8 mouse cellular contexts compared by ENCODE assay signal in the genomic region with DNA sequence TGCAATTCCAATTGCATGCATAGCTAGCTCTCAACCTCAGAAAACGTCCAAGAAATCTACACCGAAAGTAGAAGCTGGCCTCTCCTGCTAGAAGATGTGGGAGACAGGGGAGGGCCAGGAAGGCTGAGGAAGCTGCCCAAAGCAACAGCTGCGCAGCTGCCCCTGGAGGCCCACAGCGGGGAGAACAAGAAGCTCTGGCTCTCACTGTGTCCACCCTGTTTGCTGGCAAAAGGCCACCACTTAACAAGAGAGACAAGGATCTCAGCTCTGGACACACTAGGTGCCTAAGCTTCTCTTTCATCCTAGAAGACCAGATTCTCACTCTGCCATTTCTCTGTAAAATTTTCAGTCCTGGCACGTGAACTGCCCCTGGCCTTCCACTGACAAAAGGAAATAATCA.
A peak's percentile ranks its signal among the peaks of the same experiment; 100 is the strongest.
DNase-seq lines count a peak whose midpoint lies in the region; TF ChIP-seq lines count a peak whose summit lies in the region.

No protein-coding gene starts in this region.

- no peak for TF ChIP-seq CTCF in brain, embryonic 14.5 days (IDR thresholded peaks at IDR 0.05; ENCODE audit: borderline replicate concordance, extremely low read depth, insufficient read depth, insufficient read length)
- TF ChIP-seq CTCF in left cerebral cortex, adult 2 months (IDR thresholded peaks at IDR 0.05), result no peak; the same call in 1 of the 2 replicates

- no peak overlapping the region for H3K4me3 ChIP-seq in left cerebral cortex, adult 2 months

- H3K27ac ChIP-seq in left cerebral cortex, adult 2 months, result no peak overlapping the region

- peak; percentile 31 to 57 for DNase-seq in layer of hippocampus, postnatal 10 days (ENCODE audit: low spot score in 2 of 2)
- no peak for DNase-seq in layer of hippocampus, adult 9-10 months (ENCODE audit: low spot score)
- peak; percentile 61 for DNase-seq in brain, embryonic 14.5 days (ENCODE audit: low read depth)
- peak; percentile 82 for DNase-seq in gastrocnemius, postnatal 14 days
- DNase-seq in kidney, adult 18-20 months, result peak; percentile 21
- peak; percentile 86 for DNase-seq in lung, postnatal 36 days
- no peak for DNase-seq in spleen, postnatal 36 days (ENCODE audit: low spot score in 2 of 2)
- DNase-seq in left cerebral cortex, adult 2 months (ENCODE audit: extremely low spot score in 1 of 2, low spot score in 2 of 2), result no peak

- intact Hi-C loops in gastrocnemius, postnatal 14 days (cut with DNase I; ENCODE audit: low total_unique reads), result no loop called here
- intact Hi-C loops in left cerebral cortex, adult 2 months (cut with DNase I), result no loop called here

- no peak for TF ChIP-seq POLR2A in brain, embryonic 14.5 days (IDR thresholded peaks at IDR 0.05; ENCODE audit: borderline replicate concordance, extremely low read depth, insufficient read depth, insufficient read length, poor library complexity, severe bottlenecking)

Comparison
In these comparisons a context has a peak if more than half of its experiments do, and no peak if none do; other contexts are left out.
1. DNase-seq: peak in layer of hippocampus, postnatal 10 days (2 of 2), brain, embryonic 14.5 days (single experiment), gastrocnemius, postnatal 14 days (single experiment), kidney, adult 18-20 months (single experiment) and lung, postnatal 36 days (single experiment); none in layer of hippocampus, adult 9-10 months (single experiment), spleen, postnatal 36 days (0 of 2) and left cerebral cortex, adult 2 months (0 of 2).